Mouse (Mus musculus) midbrain, embryonic 14.5 days (tissue): ENCODE data around the gene Sdccag8. TPM values are rescaled to one million over a fixed set of nuclear protein-coding genes. Genes with fewer than 3 reads are reported as not detected.
"Not testable (repeated sequence)": the region's sequence is repeated elsewhere in the genome, so short reads cannot be mapped to it uniquely, and the experiment has no call there.

Experiments used
- ATAC-seq: fragments of 200-750 bp; cut with Nextera tagmentation; 2 replicates; pipeline ENCODE4 v1.8.0; 2017; ENCODE audit warnings: moderate number of reproducible peaks, moderate library complexity; ENCODE audit not compliant: low FRiP score, low TSS enrichment
- DNase-seq: peaks from one replicate; pipeline ENCODE4 v3.0.0-alpha.2; 2015
- H3K27ac ChIP-seq: fragments of 300-500 bp; sonication (generic); replicated peaks from 2 replicates; pipeline ENCODE4 v1.5.1; 2014; ENCODE audit warnings: mild to moderate bottlenecking, low read depth, low read length, moderate library complexity
- H3K27me3 ChIP-seq: fragments of 300-500 bp; sonication (generic); 2 replicates; pipeline ENCODE4 v1.6.1; 2014; ENCODE audit warnings: low read length, control low read depth, mixed read lengths; ENCODE audit not compliant: control insufficient read depth, insufficient read depth
- H3K36me3 ChIP-seq: fragments of 300-500 bp; sonication (generic); 2 replicates; pipeline ENCODE4 v1.6.1; 2014; ENCODE audit warnings: low read length, control low read depth; ENCODE audit not compliant: control insufficient read depth, insufficient read depth
- H3K4me1 ChIP-seq: fragments of 300-500 bp; sonication (generic); 2 replicates; pipeline ENCODE4 v1.6.1; 2014; ENCODE audit warnings: mild to moderate bottlenecking, antibody characterized with exemption, low read length, control low read depth; ENCODE audit not compliant: control insufficient read depth, insufficient read depth
- H3K4me2 ChIP-seq: fragments of 300-500 bp; sonication (generic); 2 replicates; pipeline ENCODE4 v1.6.1; 2014; ENCODE audit warnings: mild to moderate bottlenecking, low read length, moderate library complexity
- H3K4me3 ChIP-seq: fragments of 300-500 bp; sonication (generic); replicated peaks from 2 replicates; pipeline ENCODE4 v1.5.1; 2014; ENCODE audit warnings: low read depth, low read length
- H3K9ac ChIP-seq: fragments of 300-500 bp; sonication (generic); replicated peaks from 2 replicates; pipeline ENCODE4 v1.6.1; 2014; ENCODE audit warnings: mild to moderate bottlenecking, low read length, moderate library complexity
- H3K9me3 ChIP-seq: fragments of 300-500 bp; sonication (generic); 2 replicates; pipeline ENCODE4 v1.6.1; 2016; ENCODE audit warnings: low read length, control low read depth, mixed read lengths; ENCODE audit not compliant: control insufficient read depth
- WGBS: fragments of 180-500 bp; shearing (Covaris S2); extraction: QIAGEN DNeasy Blood & Tissue Kit; methylation state at CpG from one replicate; pipeline ENCODE4 v1.1.7; 2014; 5-methylcytosine and 5-hydroxymethylcytosine counted together
- polyA plus RNA-seq: library from polyadenylated mRNA; unstranded; fragments of >200 nt; fragmentation: Nextera tagmentation; extraction: Ambion mirVana; gene quantifications from 2 replicates; pipeline ENCODE4 v1.2.1, GENCODE M21; 2014

Sdccag8 gene
- polyA plus RNA-seq, 1 experiment from 2014 or later: 23.5 TPM

GRCm38 (mm10) chr1:176932320-176932950 is 118.0 kb downstream of the Sdccag8 start:
- Histone ChIP-seq H3K27ac (no peak overlapping the region), H3K9ac (no peak overlapping the region), H3K9me3 (no peaks in the 10 kb centered on the region), H3K4me2 (no peak overlapping the region), H3K27me3 (no peaks in the 10 kb centered on the region), H3K36me3 (no peaks in the 10 kb centered on the region), H3K4me3 (no peak overlapping the region), H3K4me1 (peaks cover 22% of the 10 kb centered on the region)
- WGBS: 79% methylated on average over 12 of the region's 12 CpGs
- ATAC-seq (no peak), DNase-seq (no peak)

GRCm38 (mm10) chr1:176933319-176933718 is 118.9 kb downstream of the Sdccag8 start:
- Histone ChIP-seq H3K4me2 (no peak overlapping the region), H3K36me3 (no peaks in the 10 kb centered on the region), H3K27me3 (no peaks in the 10 kb centered on the region), H3K27ac (no peak overlapping the region), H3K4me3 (no peak overlapping the region), H3K9ac (no peak overlapping the region), H3K9me3 (no peaks in the 10 kb centered on the region), H3K4me1 (peaks cover 22% of the 10 kb centered on the region)
- 75% methylated on average over 7 of the region's 7 CpGs for WGBS
- ATAC-seq (no peak), DNase-seq (no peak)

- WGBS: 66% methylated on average over 13 of the region's 13 CpGs
- no peaks in the 10 kb centered on the region for H3K27me3 ChIP-seq
- peaks cover 15% of the 10 kb centered on the region for H3K4me1 ChIP-seq
- H3K36me3 ChIP-seq: no peaks in the 10 kb centered on the region
- no peak overlapping the region for H3K4me2 ChIP-seq
- no peak overlapping the region for H3K9ac ChIP-seq
- H3K27ac ChIP-seq: no peak overlapping the region
- ATAC-seq (no peak), DNase-seq (no peak)
- H3K9me3 ChIP-seq: no peaks in the 10 kb centered on the region
- H3K4me3 ChIP-seq: no peak overlapping the region
These were observed 119.7 kb downstream of the Sdccag8 start for GRCm38 (mm10) chr1:176934043-176934762.

- no peak for ATAC-seq
- no peak overlapping the region for H3K4me2 ChIP-seq
- no peaks in the 10 kb centered on the region for H3K9me3 ChIP-seq
- no peak overlapping the region for H3K9ac ChIP-seq
- H3K27ac ChIP-seq: no peak overlapping the region
- H3K4me1 ChIP-seq: no peaks in the 10 kb centered on the region
- no peak for DNase-seq
- H3K36me3 ChIP-seq: no peaks in the 10 kb centered on the region
- WGBS: 71% methylated on average over 8 of the region's 8 CpGs
- no peak overlapping the region for H3K4me3 ChIP-seq
- no peaks in the 10 kb centered on the region for H3K27me3 ChIP-seq
These were observed 125.5 kb downstream of the Sdccag8 start for GRCm38 (mm10) chr1:176939901-176940341.

DNA sequence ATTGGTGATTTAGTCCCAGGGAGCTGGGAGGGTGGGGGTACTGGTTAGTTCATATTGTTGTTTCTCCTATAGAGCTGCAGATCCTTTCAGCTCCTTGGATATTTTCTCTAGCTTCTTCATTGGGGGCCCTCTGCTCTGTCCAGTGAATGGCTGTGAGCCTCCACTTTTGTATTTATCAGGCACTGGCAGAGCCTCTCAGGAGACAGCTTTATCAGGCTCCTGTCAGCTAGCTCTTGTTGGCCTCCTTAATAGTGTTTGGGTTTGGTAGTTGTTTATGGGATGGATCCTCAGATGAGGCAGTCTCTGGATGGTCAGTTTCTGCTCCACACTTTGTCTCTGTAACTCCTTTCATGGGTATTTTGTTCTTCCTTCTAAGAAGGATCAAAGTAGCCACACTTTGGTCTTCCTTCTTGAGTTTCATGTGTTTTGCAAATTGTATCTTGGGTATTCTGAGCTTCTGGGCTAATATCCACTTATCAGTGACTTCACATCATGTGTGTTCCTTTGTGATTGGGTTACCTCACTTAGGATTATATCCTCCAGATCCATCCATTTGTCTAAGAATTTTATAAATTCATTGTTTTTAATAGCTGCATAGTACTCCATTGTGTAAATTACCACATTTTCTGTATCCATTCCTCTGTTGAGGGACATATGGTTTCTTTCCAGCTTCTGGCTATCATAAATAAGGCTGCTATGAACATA is 127.0 kb downstream of the Sdccag8 start:
- not testable (repeated sequence) for H3K27me3 ChIP-seq, ATAC-seq, H3K27ac ChIP-seq, H3K9me3 ChIP-seq, H3K4me1 ChIP-seq, H3K4me2 ChIP-seq, H3K9ac ChIP-seq, H3K36me3 ChIP-seq, DNase-seq, H3K4me3 ChIP-seq

GRCm38 (mm10) chr1:176943126-176943525 is 128.7 kb downstream of the Sdccag8 start:
- H3K4me1 ChIP-seq: peaks cover 9% of the 10 kb centered on the region; the same call in 1 of the 2 replicates
- ATAC-seq: no peak
- H3K36me3 ChIP-seq: no peaks in the 10 kb centered on the region
- no peaks in the 10 kb centered on the region for H3K27me3 ChIP-seq
- DNase-seq: no peak
- H3K4me3 ChIP-seq: no peak overlapping the region
- 88% methylated on average over 5 of the region's 5 CpGs for WGBS
- no peak overlapping the region for H3K9ac ChIP-seq
- no peaks in the 10 kb centered on the region for H3K9me3 ChIP-seq
- no peak overlapping the region for H3K4me2 ChIP-seq
- no peak overlapping the region for H3K27ac ChIP-seq

- Histone ChIP-seq H3K27me3 (no peaks in the 10 kb centered on the region), H3K4me2 (no peak overlapping the region), H3K9ac (no peak overlapping the region), H3K27ac (no peak overlapping the region), H3K36me3 (no peaks in the 10 kb centered on the region), H3K4me1 (peaks cover 13% of the 10 kb centered on the region; the same call in 1 of the 2 replicates), H3K9me3 (no peaks in the 10 kb centered on the region), H3K4me3 (no peak overlapping the region)
- WGBS: 90% methylated on average over 5 of the region's 5 CpGs
- ATAC-seq (no peak), DNase-seq (no peak)
These were observed 129.5 kb downstream of the Sdccag8 start for GRCm38 (mm10) chr1:176943987-176944386.

DNA sequence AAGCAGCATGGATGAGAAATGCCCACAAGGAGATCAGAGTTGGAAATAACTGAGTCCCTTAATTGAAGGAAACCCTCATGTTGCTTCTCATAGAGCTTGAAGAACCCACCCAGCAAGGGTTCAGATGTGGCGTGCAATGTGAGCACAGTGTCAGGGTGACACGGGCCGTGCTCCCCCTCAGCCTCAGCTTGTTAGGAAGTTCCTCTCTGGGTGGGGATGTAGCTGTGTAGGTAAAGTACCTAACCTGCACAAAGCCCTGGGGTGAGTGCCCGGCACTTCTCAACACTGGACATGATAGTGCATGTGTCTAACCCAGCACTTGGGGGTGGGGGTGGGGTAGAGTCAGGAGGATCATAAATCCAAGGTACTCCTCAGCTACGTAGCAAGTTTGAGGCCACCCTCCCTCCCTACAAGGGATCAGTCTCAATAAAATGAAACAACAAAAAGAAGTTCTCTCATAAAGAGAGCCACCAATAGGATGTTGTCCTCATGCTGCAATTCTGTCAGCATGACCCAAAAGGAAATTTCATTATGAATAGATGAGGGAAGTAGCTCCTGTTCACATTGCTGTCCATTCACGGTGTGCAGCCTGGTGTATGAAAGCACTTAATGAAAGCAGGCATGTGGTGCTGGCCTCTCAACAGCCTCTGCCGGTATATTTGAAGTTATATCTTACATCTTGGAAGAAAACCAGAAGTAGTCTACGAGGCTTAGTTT is 130.2 kb downstream of the Sdccag8 start:
- H3K4me2 ChIP-seq: no peak overlapping the region
- H3K9ac ChIP-seq: no peak overlapping the region
- no peak overlapping the region for H3K27ac ChIP-seq
- no peak for DNase-seq
- peaks cover 14% of the 10 kb centered on the region; the same call in 1 of the 2 replicates for H3K4me1 ChIP-seq
- ATAC-seq: no peak
- no peaks in the 10 kb centered on the region for H3K27me3 ChIP-seq
- no peak overlapping the region for H3K4me3 ChIP-seq
- H3K9me3 ChIP-seq: no peaks in the 10 kb centered on the region
- H3K36me3 ChIP-seq: no peaks in the 10 kb centered on the region
- WGBS: 69% methylated on average over 8 of the region's 8 CpGs
